Comparison of ENCODE assay signal across 28 mouse cellular contexts in the genomic region with DNA sequence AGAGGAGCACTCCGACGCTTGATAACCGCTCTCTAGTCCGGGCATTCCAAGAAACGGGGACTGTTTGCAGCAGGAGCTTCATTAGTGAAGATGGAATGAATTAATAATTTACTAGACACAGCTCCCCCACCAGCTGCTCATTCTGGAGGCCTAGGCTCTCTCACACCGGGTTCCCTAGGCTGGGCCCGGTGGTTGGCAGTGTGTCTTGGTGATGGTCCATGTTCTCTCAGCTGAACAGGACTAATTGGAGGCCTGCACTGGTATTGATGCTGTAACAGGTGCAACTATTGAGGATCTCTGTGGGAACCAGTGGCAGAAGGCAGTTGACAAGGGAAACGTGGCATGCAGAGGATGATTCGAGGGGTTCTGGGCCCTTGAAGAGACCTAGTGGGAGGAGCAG. TPM values are rescaled to one million over a fixed set of nuclear protein-coding genes. Genes with fewer than 3 reads are reported as not detected.
DNase-seq lines count a peak whose midpoint lies in the region; ATAC-seq lines count a peak whose summit lies in the region.
"Had no signal": no experiment of that assay in that cellular context is flagged by ENCODE, and none has a peak within 500 bp of the region (broad histone marks: within the 10 kb centered on the region; RNA-seq: fewer than 3 reads in every experiment).

No protein-coding gene starts in this region.

- ATAC-seq in forebrain, embryonic 14.5 days, result no peak
- 0 out of 2 replicates have a peak, but pooled peaks have one; percentile 34 for ATAC-seq in neural tube, embryonic 14.5 days (ENCODE audit: low read depth)
- ATAC-seq: intestine, postnatal 0 days; liver, embryonic 12.5 days; liver, postnatal 0 days had no signal

- no peak overlapping the region for H3K27ac ChIP-seq in forebrain, embryonic 14.5 days (ENCODE audit: low read depth, low read length)
- no peak overlapping the region for H3K27ac ChIP-seq in forebrain, embryonic 10.5 days
- no peak overlapping the region for H3K27ac ChIP-seq in neural tube, embryonic 14.5 days (ENCODE audit: low read depth, low read length)
- H3K27ac ChIP-seq: embryonic facial prominence, embryonic 12.5 days; hindbrain, embryonic 10.5 days; kidney, embryonic 15.5 days; left cerebral cortex, adult 2 months; liver, embryonic 12.5 days; neural tube, embryonic 15.5 days; stomach, postnatal 0 days had no signal

- H3K9ac ChIP-seq in forebrain, embryonic 14.5 days (ENCODE audit: low read length), result no peak overlapping the region
- no peak overlapping the region for H3K9ac ChIP-seq in neural tube, embryonic 14.5 days (replicated peaks; ENCODE audit: low read depth, low read length)
- H3K9ac ChIP-seq: embryonic facial prominence, embryonic 12.5 days; kidney, embryonic 15.5 days; liver, embryonic 12.5 days; liver, postnatal 0 days; neural tube, embryonic 15.5 days had no signal

- peaks cover 8% of the 10 kb centered on the region; the same call in 1 of the 2 replicates for H3K36me3 ChIP-seq in forebrain, embryonic 14.5 days (ENCODE audit: control insufficient read depth, insufficient read depth, low read length)
- peaks cover 14% of the 10 kb centered on the region for H3K36me3 ChIP-seq in forebrain, embryonic 10.5 days (replicated peaks)
- H3K36me3 ChIP-seq in neural tube, embryonic 14.5 days (ENCODE audit: control insufficient read depth, insufficient read depth, low read length), result no peaks in the 10 kb centered on the region
- H3K36me3 ChIP-seq: kidney, embryonic 15.5 days; liver, embryonic 12.5 days; neural tube, embryonic 15.5 days had no signal

- no peak overlapping the region for H3K4me2 ChIP-seq in forebrain, embryonic 14.5 days (ENCODE audit: low read length)
- H3K4me2 ChIP-seq in neural tube, embryonic 14.5 days (ENCODE audit: low read depth, low read length), result no peak overlapping the region
- H3K4me2 ChIP-seq: embryonic facial prominence, embryonic 12.5 days; kidney, embryonic 15.5 days; liver, embryonic 12.5 days; midbrain, embryonic 11.5 days; neural tube, embryonic 15.5 days had no signal

- H3K27me3 ChIP-seq in forebrain, embryonic 14.5 days (replicated peaks; ENCODE audit: control insufficient read depth, insufficient read depth, low read length), result no peaks in the 10 kb centered on the region
- no peaks in the 10 kb centered on the region for H3K27me3 ChIP-seq in forebrain, embryonic 10.5 days (ENCODE audit: poor library complexity, severe bottlenecking)
- no peaks in the 10 kb centered on the region for H3K27me3 ChIP-seq in neural tube, embryonic 14.5 days (ENCODE audit: control insufficient read depth, insufficient read depth, low read length)
- H3K27me3 ChIP-seq: embryonic facial prominence, embryonic 12.5 days; kidney, embryonic 15.5 days; neural tube, embryonic 15.5 days had no signal

- H3K4me1 ChIP-seq in forebrain, embryonic 14.5 days (ENCODE audit: control insufficient read depth, insufficient read depth, low read length), result peaks cover 6% of the 10 kb centered on the region
- H3K4me1 ChIP-seq in forebrain, embryonic 10.5 days, result peaks cover 13% of the 10 kb centered on the region
- H3K4me1 ChIP-seq in neural tube, embryonic 14.5 days (ENCODE audit: control insufficient read depth, insufficient read depth, low read length), result peaks cover 5% of the 10 kb centered on the region; the same call in 1 of the 2 replicates

- peak; percentile 11 for DNase-seq in forebrain, embryonic 14.5 days (ENCODE audit: low spot score)
- DNase-seq in forebrain, embryonic 10.5 days (ENCODE audit: extremely low spot score, low spot score), result no peak
- peak; percentile 4 for DNase-seq in kidney, postnatal 14 days
- DNase-seq in kidney, adult 11 months, result no peak
- DNase-seq in neural tube, embryonic 10.5 days (ENCODE audit: extremely low spot score, low spot score), result no peak
- DNase-seq in right cerebral cortex, adult 2 months (ENCODE audit: low spot score in 2 of 2), result no peak
- DNase-seq: adrenal gland, postnatal 25 days; B cell, adult 2 months; cerebellum, postnatal 36 days; embryo, embryonic 11 days; gastrocnemius, postnatal 14 days; heart, postnatal 14 days; liver, postnatal 0 days; lung, postnatal 36 days; right cerebral cortex, adult 18-20 months; right cerebral cortex, postnatal 4 days; thymus, adult 18-20 months; thymus, postnatal 25 days had no signal

- H3K4me3 ChIP-seq in forebrain, embryonic 14.5 days (ENCODE audit: low read depth, low read length), result no peak overlapping the region
- no peak overlapping the region for H3K4me3 ChIP-seq in forebrain, embryonic 10.5 days
- no peak overlapping the region for H3K4me3 ChIP-seq in neural tube, embryonic 14.5 days (ENCODE audit: low read depth, low read length)
- H3K4me3 ChIP-seq: embryonic facial prominence, embryonic 12.5 days; hindbrain, embryonic 10.5 days; kidney, embryonic 15.5 days; left cerebral cortex, adult 2 months; liver, embryonic 12.5 days; neural tube, embryonic 15.5 days had no signal

- H3K9me3 ChIP-seq in forebrain, embryonic 14.5 days (replicated peaks; ENCODE audit: control insufficient read depth, low read length), result no peaks in the 10 kb centered on the region
- H3K9me3 ChIP-seq in forebrain, embryonic 10.5 days, result no peaks in the 10 kb centered on the region
- no peaks in the 10 kb centered on the region for H3K9me3 ChIP-seq in neural tube, embryonic 14.5 days (ENCODE audit: control insufficient read depth, low read length)
- H3K9me3 ChIP-seq: embryonic facial prominence, embryonic 12.5 days; hindbrain, embryonic 10.5 days; kidney, embryonic 15.5 days; liver, embryonic 12.5 days; neural tube, embryonic 15.5 days had no signal

- 83% methylated on average over 9 of the region's 9 CpGs for WGBS in forebrain, embryonic 14.5 days
- WGBS in forebrain, embryonic 10.5 days, result 97% methylated on average over 9 of the region's 9 CpGs
- 66% methylated on average over 9 of the region's 9 CpGs for WGBS in neural tube, embryonic 14.5 days

RNA-seq across cellular contexts. Expression of gene Ogdhl, which starts 5.5 kb away (rescaled TPM):
- polyA plus RNA-seq in forebrain, embryonic 14.5 days (2014; fragmentation: Nextera tagmentation; extraction: Ambion mirVana), result 17.5 and 19.8 TPM in 2 replicates
- 18.3 and 18.4 TPM in 2 replicates for polyA plus RNA-seq in forebrain, embryonic 10.5 days (2016; fragmentation: Nextera tagmentation; extraction: Ambion mirVana)
- 16.9 and 17.2 TPM in 2 replicates for polyA plus RNA-seq in neural tube, embryonic 14.5 days (2014; fragmentation: Nextera tagmentation; extraction: Ambion mirVana)

Comparison
In these comparisons a context has a peak if more than half of its experiments do, and no peak if none do; other contexts are left out.
1. DNase-seq: peak in forebrain, embryonic 14.5 days (single experiment) and kidney, postnatal 14 days (single experiment); none in forebrain, embryonic 10.5 days (single experiment), kidney, adult 11 months (single experiment), neural tube, embryonic 10.5 days (single experiment) and right cerebral cortex, adult 2 months (0 of 2).